Mouse (Mus musculus) forebrain, embryonic 13.5 days (tissue): ENCODE measurements around the gene Btbd1. TPM values are rescaled to one million over a fixed set of nuclear protein-coding genes. Genes with fewer than 3 reads are reported as not detected.

Source experiments
- ATAC-seq: fragments of 200-750 bp; cut with Nextera tagmentation; 2 replicates; pipeline ENCODE4 v1.8.0; 2017
- H3K27ac ChIP-seq: fragments of 300-500 bp; sonication (generic); 2 replicates; pipeline ENCODE4 v1.5.1; 2015; ENCODE audit warnings: inconsistent platforms, mild to moderate bottlenecking, moderate library complexity
- H3K27me3 ChIP-seq: fragments of 300-500 bp; sonication (generic); 2 replicates; pipeline ENCODE4 v1.6.1; 2015; ENCODE audit warnings: mild to moderate bottlenecking, inconsistent platforms
- H3K36me3 ChIP-seq: fragments of 300-500 bp; sonication (generic); 2 replicates; pipeline ENCODE4 v1.6.1; 2015; ENCODE audit warnings: mild to moderate bottlenecking, inconsistent platforms; ENCODE audit not compliant: poor library complexity, severe bottlenecking
- H3K4me1 ChIP-seq: fragments of 300-500 bp; sonication (generic); 2 replicates; pipeline ENCODE4 v1.6.1; 2015; ENCODE audit warnings: inconsistent platforms
- H3K4me2 ChIP-seq: fragments of 300-500 bp; sonication (generic); 2 replicates; pipeline ENCODE4 v1.6.1; 2015; ENCODE audit warnings: inconsistent platforms, mild to moderate bottlenecking, moderate library complexity
- H3K4me3 ChIP-seq: fragments of 300-500 bp; sonication (generic); 2 replicates; pipeline ENCODE4 v1.5.1; 2015; ENCODE audit warnings: mild to moderate bottlenecking, inconsistent platforms
- H3K9ac ChIP-seq: fragments of 300-500 bp; sonication (generic); 2 replicates; pipeline ENCODE4 v1.6.1; 2015; ENCODE audit warnings: mild to moderate bottlenecking, inconsistent platforms
- H3K9me3 ChIP-seq: fragments of 300-500 bp; sonication (generic); replicated peaks from 2 replicates; pipeline ENCODE4 v1.6.1; 2016; ENCODE audit warnings: inconsistent platforms
- WGBS: fragments of 180-500 bp; shearing (Covaris S2); methylation state at CpG from one replicate; pipeline ENCODE4 v1.1.7; 2015; 5-methylcytosine and 5-hydroxymethylcytosine counted together
- polyA plus RNA-seq: library from polyadenylated mRNA; unstranded; fragments of >200 nt; fragmentation: Nextera tagmentation; extraction: Ambion mirVana; gene quantifications from 2 replicates; pipeline ENCODE4 v1.2.1, GENCODE M21; 2015

Btbd1 gene
- polyA plus RNA-seq, 1 experiment from 2014 or later: 86.9 TPM

- Histone ChIP-seq H3K4me1 (peaks cover 24% of the 10 kb centered on the region), H3K27ac (peak overlapping the region; percentile 81), H3K9me3 (no peaks in the 10 kb centered on the region), H3K9ac (peak overlapping the region; percentile 96), H3K4me3 (peak overlapping the region; percentile 99), H3K4me2 (peak overlapping the region; percentile 97), H3K36me3 (no peaks in the 10 kb centered on the region), H3K27me3 (no peaks in the 10 kb centered on the region)
- 1% methylated on average over 59 of the region's 60 CpGs for WGBS
- peak; percentile 68 for ATAC-seq
Observed at GRCm38 (mm10) chr7:81763110-81763845, 66.0 kb downstream of the Btbd1 start.

GRCm38 (mm10) chr7:81762180-81763109 is 66.8 kb downstream of the Btbd1 start, which contains the start of gene Ramac:
TSS of gene Ramac (plus strand) at chr7:81762925.
- under 1% methylated on average over 56 of the region's 56 CpGs for WGBS
- peak within 1 kb of the TSS; percentile 96 for H3K9ac ChIP-seq
- H3K4me3 ChIP-seq: peak within 1 kb of the TSS; percentile 99
- peaks cover 24% of the 10 kb centered on the region for H3K4me1 ChIP-seq
- H3K4me2 ChIP-seq: peak within 1 kb of the TSS; percentile 97
- ATAC-seq: peak; percentile 96
- no peaks in the 10 kb centered on the region for H3K27me3 ChIP-seq
- no peaks in the 10 kb centered on the region for H3K36me3 ChIP-seq
- H3K9me3 ChIP-seq: no peaks in the 10 kb centered on the region
- H3K27ac ChIP-seq: peak within 1 kb of the TSS; percentile 81

- Histone ChIP-seq H3K9ac (no peak overlapping the region), H3K27me3 (no peaks in the 10 kb centered on the region), H3K4me1 (no peaks in the 10 kb centered on the region), H3K4me2 (no peak overlapping the region), H3K27ac (no peak overlapping the region), H3K36me3 (no peaks in the 10 kb centered on the region), H3K4me3 (no peak overlapping the region), H3K9me3 (no peaks in the 10 kb centered on the region)
- no peak for ATAC-seq
- WGBS: 84% methylated on average over 3 of the region's 3 CpGs
Observed at GRCm38 (mm10) chr7:81747956-81748355, 81.3 kb downstream of the Btbd1 start.

- H3K4me2 ChIP-seq: no peak overlapping the region
- H3K9me3 ChIP-seq: no peaks in the 10 kb centered on the region
- no peak overlapping the region for H3K9ac ChIP-seq
- 80% methylated on average over 4 of the region's 4 CpGs for WGBS
- no peaks in the 10 kb centered on the region for H3K27me3 ChIP-seq
- no peak overlapping the region for H3K4me3 ChIP-seq
- no peak for ATAC-seq
- H3K27ac ChIP-seq: no peak overlapping the region
- no peaks in the 10 kb centered on the region for H3K36me3 ChIP-seq
- H3K4me1 ChIP-seq: no peaks in the 10 kb centered on the region
Observed at GRCm38 (mm10) chr7:81744145-81744544, 85.1 kb downstream of the Btbd1 start.

Other genes starting within 250 kb of the Btbd1 start
- 25.7 and 27.8 TPM in 2 replicates for gene Homer2, start 121.9 kb downstream of the Btbd1 start, polyA plus RNA-seq
- gene Ramac, start 66.5 kb downstream of the Btbd1 start, polyA plus RNA-seq: 154 and 158 TPM in 2 replicates
- gene 3110040N11Rik, start 40.0 kb downstream of the Btbd1 start, polyA plus RNA-seq: 47.8 and 49.8 TPM in 2 replicates
- not detected in 2 replicates for gene Gm10160, start 26.4 kb upstream of the Btbd1 start, polyA plus RNA-seq
- gene Tm6sf1, start 29.6 kb upstream of the Btbd1 start, polyA plus RNA-seq: 7.2 and 8.8 TPM in 2 replicates
- 51.3 and 55.3 TPM in 2 replicates for gene Hdgfl3, start 105.0 kb upstream of the Btbd1 start, polyA plus RNA-seq
- not detected in 2 replicates for gene Bnc1, start 162.9 kb upstream of the Btbd1 start, polyA plus RNA-seq